Mouse (Mus musculus): ENCODE data around the gene Nell1.
A peak's percentile ranks its signal among the peaks of the same experiment; 100 is the strongest.

The Nell1 gene

GRCm38 (mm10) chr7:50543373-50543772 lies 568.7 kb downstream of the Nell1 start:
- peak; percentile 7 for DNase-seq (ENCODE audit: low read depth, low spot score)

DNA sequence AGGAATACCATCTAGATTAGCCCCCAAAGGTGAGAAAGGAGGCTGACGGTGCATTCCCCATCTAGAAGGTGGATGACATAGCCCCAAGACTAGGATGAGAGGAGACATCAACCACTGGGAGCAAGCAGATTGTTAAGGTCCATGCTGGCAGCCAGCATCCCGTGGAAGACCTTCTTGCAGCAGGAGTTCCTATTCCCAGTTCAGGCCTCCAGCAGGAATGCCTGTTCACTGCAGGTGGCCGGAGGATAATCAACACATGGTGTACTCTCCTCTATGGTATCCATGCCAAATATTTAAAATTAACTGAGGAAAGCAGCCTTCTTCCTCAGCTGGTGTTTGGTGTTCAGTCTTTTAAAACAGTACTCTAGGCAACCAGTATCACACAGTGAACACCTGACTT lies 574.9 kb downstream of the Nell1 start:
- DNase-seq (ENCODE audit: low read depth, low spot score), result no peak

DNA sequence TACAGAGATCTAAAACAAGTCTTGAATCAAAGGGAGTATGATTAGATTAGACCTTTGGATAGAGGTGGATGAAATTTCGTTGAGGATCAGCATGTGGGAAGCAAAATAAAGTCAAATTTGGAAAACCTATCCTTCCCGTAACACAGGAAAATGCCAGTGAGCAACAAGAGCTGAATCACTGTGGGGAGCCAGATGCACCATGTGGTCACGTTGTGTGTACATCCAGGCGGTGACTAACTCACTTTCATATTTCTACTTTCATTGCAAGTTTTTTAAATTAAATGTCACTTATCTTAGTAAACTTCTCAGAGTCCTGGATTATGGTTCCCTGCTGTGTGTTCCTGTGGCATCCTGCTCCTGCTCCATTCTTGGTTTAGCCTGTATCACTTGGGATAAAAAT lies 576.8 kb downstream of the Nell1 start:
- DNase-seq (ENCODE audit: low read depth, low spot score), result no peak

- no peak for DNase-seq (ENCODE audit: low read depth, low spot score)
Observed at GRCm38 (mm10) chr7:50562708-50563107, 588.0 kb downstream of the Nell1 start.

- no peak for DNase-seq (ENCODE audit: low read depth, low spot score)
Observed at GRCm38 (mm10) chr7:50573841-50574240, 599.2 kb downstream of the Nell1 start.

- DNase-seq (ENCODE audit: low read depth, low spot score), result no peak
Observed at GRCm38 (mm10) chr7:50588642-50589424, 614.2 kb downstream of the Nell1 start.

- no peak for DNase-seq (ENCODE audit: low read depth, low spot score)
Observed at GRCm38 (mm10) chr7:50598890-50599289, 624.2 kb downstream of the Nell1 start, which contains the start of gene 4933405O20Rik. Gene 4933405O20Rik (plus strand): TSS chr7:50599190.

GRCm38 (mm10) chr7:50614101-50614500 lies 639.4 kb downstream of the Nell1 start:
- DNase-seq (ENCODE audit: low read depth, low spot score), result no peak

DNA sequence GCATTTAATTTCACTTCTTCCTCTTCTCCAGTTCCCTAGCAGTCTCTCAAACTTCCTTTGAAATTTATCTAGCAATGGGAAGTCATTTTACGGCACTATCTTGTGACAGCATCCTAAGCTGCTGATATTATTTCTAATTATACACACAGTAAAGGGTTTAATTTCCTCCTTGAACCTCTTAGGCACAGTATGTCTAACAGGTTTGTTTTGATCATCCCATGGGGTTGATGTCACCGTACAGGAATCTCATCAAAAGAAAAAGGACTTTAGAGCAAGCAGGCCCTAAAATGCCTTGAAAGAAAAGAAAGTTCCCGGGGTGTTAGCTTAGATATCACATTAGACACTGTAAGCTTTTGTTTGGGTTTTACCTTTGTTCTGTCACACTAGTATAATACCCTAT lies 654.5 kb downstream of the Nell1 start:
- DNase-seq (ENCODE audit: low read depth, low spot score), result no peak

GRCm38 (mm10) chr7:50633147-50633546 lies 658.5 kb downstream of the Nell1 start:
- DNase-seq (ENCODE audit: low read depth, low spot score), result no peak

GRCm38 (mm10) chr7:50672266-50672665 lies 697.6 kb downstream of the Nell1 start:
- no peak for DNase-seq (ENCODE audit: low read depth, low spot score)

- DNase-seq (ENCODE audit: low read depth, low spot score), result no peak
Observed at GRCm38 (mm10) chr7:50675444-50675843, 700.8 kb downstream of the Nell1 start.

GRCm38 (mm10) chr7:50677511-50677910 lies 702.8 kb downstream of the Nell1 start:
- DNase-seq (ENCODE audit: low read depth, low spot score), result no peak

GRCm38 (mm10) chr7:50686337-50686736 lies 711.7 kb downstream of the Nell1 start:
- no peak for DNase-seq (ENCODE audit: low read depth, low spot score)

- DNase-seq (ENCODE audit: low read depth, low spot score), result no peak
Observed at GRCm38 (mm10) chr7:50725166-50725565, 750.5 kb downstream of the Nell1 start.

DNA sequence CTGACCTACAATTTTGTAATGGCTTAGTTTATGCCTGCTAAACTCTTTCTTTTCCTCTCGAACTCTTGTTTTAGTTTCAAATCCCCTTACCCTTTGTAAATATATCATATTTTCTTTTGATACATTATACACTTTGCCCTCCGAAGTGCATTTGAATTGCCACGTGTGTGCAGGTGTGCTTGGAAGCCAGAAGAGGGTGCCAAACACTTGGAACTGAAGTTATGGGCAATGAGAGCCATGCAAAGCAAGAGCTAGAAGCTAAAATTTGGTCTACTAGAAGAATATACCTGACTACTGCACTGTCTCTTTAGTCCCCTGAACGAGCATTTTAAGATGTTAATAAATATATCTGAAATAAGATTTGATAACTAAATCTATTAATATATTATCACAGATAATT lies 756.3 kb downstream of the Nell1 start:
- DNase-seq (ENCODE audit: low read depth, low spot score), result peak; percentile 15

- DNase-seq (ENCODE audit: low read depth, low spot score), result no peak
Observed at GRCm38 (mm10) chr7:50755516-50755915, 780.9 kb downstream of the Nell1 start.

GRCm38 (mm10) chr7:50756409-50756808 lies 781.7 kb downstream of the Nell1 start:
- no peak for DNase-seq (ENCODE audit: low read depth, low spot score)

DNA sequence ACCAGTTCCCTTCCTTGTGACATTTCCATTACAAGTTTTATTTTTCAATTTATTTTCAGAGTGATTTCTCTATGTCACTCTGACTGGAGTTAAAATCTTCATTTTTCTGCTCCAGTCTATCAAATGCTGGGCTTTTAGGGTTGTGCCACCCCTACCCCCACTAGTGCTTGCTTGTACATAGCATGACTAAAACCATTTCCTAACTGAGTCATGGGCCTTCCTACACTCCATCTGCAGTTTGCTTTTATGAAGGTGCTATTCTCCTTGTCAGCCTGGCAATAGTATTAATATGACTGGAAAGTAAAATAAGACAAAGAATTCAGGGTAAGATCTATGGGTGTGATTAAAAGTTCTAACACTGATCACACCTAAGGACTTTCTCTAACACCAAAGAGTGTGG lies 798.9 kb downstream of the Nell1 start:
- DNase-seq (ENCODE audit: low read depth, low spot score), result no peak

- no peak for DNase-seq (ENCODE audit: low read depth, low spot score)
Observed at GRCm38 (mm10) chr7:50781105-50781504, 806.4 kb downstream of the Nell1 start.

DNA sequence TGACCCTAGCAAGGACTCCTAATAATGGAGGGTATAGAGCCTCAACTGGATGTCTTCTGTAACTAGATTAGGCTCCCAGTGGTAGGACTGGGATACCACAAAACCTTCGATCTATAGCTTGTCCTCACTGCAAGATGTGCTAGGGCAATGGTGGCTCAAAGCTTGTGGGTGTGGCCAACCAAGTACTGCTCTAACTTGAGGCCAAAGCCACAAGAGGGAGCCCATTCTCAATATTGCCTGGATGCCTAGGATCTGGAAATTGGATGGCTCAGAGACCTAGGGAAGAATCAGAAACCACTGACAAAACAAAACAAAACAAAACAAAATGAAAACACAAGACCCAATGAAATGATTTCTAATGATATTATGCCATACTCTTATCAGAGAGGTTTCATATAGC lies 809.0 kb downstream of the Nell1 start:
- peak; percentile 43 for DNase-seq (ENCODE audit: low read depth, low spot score)

DNA sequence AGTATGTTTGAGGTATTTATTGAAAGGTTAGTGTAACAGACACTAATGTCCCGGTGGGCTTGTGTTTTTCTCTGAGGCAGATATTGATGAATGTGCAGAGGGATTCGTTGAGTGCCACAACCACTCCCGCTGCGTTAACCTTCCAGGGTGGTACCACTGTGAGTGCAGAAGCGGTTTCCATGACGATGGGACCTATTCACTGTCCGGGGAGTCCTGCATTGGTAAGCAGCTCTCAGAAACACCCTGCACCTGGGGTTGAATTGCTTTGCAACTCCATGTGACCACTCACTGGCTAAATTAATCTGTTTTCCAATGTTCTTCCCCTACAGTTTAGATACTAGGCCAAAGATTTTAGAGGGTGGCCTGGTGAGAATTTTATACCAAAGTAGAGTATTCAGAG lies 851.5 kb downstream of the Nell1 start:
- DNase-seq (ENCODE audit: low read depth, low spot score), result peak; percentile 3

DNA sequence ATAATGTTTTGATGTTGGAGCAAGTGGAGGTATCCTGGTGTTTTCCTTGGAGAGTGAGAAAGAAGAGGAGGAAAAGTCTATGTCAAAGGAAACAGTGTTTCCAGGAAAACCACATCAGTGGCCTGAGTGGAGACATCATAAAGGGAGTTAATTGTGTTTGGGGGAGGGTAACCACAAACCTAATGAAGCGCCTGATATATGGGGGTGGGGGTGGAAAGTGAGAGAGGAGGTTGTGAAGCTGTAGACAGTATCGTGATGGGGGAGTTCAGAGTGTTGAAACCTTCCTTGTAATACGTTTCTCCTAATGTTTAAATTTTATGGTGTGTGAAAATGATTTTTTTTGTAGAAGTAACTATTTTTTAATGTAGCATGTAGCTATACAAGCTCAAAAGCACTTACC lies 858.1 kb downstream of the Nell1 start:
- DNase-seq (ENCODE audit: low read depth, low spot score), result no peak

GRCm38 (mm10) chr7:50842646-50843045 lies 868.0 kb downstream of the Nell1 start:
- no peak for DNase-seq (ENCODE audit: low read depth, low spot score)

Measured in ES-CJ7 (cell line).